Mouse (Mus musculus): ENCODE measurements at regions not wholly inside any gene's neighbourhood (a gene's known extent, or its start where the extent isn't known, plus 50 kb on each side); places are given as distances from the start of the nearest gene placed in this dataset.

DNA sequence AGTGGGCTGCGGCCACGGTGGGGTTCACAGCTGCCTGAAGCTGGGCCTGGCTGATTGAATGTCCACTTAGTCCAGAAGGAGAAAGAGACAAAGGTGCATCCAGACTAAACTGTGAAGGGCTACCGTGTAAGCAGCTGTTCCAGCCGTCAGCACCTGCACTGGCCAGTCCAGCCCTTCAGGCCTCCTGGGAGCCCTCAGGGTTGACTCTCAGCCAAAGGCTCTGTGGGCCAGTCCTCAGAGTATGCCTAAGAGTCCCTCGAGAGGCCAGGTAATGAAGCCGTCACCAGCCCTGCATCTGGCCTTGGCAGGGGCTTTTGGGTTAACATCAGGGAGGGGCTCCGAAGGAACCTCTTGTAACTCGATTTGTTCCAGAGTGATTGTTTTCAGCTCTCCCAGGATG lies 187.4 kb downstream of the Gpd2 start:
- DNase-seq (ENCODE audit: low spot score): no peak

DNA sequence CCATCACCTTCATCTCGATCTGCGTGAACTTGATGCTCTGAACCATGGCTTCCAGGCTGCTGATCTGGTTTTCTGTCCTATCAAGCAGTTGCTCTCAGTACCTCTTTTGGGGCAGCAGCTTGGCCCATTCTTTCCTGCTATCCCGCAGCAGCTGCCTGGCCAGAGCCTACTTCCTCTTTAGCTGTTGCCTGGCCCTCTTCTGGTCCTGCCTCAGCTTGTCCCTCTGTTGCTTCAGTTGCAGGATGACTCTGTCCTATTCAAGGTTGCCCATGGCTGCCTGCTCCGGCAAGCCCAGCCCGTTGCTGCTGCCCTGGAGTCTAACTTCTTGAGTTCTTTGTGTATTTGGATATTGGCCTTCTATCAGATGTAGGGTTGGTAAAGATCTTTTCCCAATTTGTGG lies 188.0 kb downstream of the Gpd2 start:
- DNase-seq (ENCODE audit: low spot score): no peak

DNA sequence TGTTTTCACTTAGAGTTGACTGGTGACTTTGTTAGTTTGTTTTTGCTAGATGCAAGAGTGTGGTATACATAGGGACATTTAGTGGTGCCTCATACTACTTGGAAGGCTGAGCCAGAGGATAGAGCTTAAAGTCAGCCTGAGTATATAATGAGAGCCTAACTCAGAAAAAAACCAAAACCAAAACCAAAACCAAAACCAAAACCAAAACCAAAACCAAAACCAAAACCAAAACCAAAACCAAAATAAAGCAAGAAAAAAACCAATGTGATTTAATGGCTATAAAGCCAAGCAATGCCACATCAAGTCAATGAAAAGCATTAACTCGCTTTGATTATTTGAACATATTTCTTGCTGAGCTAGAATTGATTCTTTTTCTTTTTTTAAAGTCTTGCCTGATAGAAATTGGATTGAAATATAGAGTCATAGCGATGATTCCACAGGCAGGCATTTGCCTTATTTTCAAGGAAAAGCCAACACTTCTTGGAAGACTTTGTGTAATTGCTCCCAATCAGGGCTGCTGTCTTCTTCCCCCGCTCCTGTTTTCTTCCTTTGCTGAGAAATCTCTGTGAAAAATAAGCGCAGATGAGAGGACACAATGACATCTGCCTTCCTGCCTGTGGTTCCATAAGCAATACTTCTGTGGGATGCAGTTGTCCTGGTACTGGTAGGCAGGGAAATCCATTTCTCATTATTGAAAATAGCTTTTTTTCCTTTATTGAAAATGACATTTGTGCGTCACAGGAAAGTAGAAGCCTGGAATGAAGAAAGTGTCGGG lies 213.7 kb downstream of the Gpd2 start:
- DNase-seq (ENCODE audit: low spot score): no peak

DNA sequence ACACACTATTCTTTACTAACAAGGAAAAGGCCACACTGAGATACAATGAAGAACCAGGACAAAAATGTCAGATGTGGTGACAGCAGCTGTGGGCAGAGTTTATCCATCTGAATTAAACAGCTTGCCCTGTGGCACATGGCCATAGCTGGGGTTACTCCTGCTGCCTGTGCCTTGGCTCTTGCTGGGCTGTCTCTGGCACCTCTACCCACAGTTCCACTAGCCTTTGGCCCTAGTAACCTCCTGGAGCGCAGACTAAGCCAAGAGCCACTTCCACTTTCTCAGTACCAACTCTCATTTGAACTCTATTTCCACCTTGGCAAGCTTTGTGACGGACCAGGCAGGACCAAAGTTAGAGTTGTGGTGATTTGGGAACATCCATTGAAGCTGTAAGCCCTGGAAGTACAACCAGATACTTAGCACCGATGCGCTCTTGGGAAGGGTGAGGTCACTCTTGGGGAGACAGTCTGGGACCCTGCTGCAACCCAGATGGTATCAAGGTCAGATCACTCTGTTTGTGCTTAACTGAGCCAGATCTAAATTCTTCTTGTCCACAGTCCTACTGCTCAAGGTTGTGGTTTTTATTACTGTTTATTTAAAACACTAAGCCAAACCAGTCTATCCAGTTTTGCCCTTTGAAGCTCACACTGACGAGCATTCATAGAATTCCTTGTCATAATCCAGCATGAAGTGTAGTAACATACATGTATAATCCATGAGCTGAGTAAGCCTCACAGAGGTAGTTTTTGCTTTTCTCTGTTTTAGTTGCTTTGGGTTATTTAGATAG lies 216.7 kb downstream of the Gpd2 start:
- DNase-seq (ENCODE audit: low spot score): peak; percentile 8

DNA sequence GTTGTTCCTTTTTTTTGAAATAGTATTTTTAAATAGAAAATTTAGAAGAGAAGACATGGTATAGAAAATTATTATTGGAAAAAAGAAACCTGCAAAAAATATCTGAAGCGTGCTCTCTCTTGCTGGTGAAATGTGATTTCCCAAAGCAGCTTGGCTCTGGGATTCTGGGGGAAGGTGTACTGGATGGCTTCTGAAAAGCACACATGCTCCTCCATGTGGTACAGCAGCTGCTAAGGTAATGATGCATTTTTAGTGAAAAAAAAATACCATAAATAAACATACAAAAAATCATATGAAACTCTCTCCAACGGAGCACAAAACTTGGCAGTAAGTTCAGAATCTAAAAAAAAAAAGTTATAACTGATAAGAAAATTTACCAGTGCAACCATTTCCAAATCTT lies 222.5 kb downstream of the Gpd2 start:
- DNase-seq (ENCODE audit: low spot score): no peak

DNA sequence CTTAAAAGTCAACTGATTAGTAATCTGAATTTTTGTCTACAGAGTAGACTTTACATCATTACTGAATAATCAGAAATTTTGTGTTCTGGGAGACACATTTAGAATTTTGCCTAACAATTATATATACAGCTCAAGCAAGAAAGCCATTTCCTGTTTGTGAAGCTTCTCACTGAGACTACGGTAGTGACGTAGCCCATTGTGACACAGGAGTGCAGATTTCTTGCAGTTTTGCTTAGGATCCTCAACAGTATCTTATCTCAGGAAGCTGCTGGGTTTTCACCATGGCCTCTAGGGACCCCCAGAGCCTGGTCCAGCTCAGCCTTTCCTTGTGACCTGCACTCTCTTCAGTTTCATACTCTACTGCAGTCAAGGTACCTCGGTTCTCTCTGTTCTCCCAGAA lies 236.4 kb downstream of the Gpd2 start:
- DNase-seq (ENCODE audit: low spot score): no peak

DNA sequence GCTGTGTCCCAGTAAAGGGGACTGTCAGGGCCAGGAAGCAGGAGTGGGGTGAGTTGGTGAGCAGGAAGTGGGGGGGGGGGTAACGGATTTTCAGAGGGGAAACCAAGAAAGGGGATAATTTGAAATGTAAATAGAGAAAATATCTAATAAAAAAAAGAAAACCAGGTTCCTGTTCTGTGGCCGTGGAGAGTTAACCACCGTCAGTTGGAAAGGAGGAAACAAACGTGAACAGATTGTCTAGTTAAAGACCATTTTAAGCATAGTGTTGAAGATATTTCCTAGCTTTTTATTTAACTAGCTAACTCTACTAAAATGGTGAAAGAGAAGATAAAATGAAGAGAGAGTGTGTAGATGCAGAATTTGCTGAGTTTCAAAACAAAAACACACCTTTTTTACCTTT lies 254.7 kb downstream of the Gpd2 start:
- no peak for DNase-seq (ENCODE audit: low spot score)

DNA sequence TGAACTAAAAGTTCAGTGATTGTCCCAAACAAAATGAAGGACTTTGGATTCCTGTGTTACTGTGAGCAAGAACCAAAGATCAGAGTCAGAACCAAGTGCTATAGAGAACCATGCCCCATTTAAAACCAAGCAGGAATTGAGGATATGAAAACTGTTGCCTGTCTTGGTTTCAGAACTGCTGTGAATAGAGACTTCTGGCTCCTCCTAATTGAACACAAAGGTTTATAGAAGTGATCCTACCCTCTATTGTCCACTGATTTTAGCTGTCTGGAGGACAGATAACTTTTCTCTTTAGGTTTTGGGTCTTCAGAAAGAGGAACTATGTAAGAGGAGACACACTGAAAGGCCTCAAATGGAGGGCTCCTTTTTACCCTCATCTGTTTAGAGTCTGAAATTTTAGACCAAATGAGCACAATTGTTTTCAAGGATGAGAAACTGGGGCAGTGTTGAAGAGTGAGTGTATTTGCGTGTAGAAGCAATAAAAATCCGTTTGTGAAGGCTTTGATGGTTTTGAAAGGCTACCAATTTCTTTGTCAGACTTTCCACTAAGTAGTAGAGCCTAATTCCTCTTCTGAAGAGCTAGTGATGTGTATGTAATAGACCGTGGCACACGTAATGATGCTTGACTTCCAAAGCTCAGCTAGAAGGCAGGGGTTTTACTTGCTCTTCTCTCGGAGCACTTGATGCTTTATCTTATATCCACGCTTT lies 255.6 kb downstream of the Gpd2 start:
- DNase-seq (ENCODE audit: low spot score): no peak

DNA sequence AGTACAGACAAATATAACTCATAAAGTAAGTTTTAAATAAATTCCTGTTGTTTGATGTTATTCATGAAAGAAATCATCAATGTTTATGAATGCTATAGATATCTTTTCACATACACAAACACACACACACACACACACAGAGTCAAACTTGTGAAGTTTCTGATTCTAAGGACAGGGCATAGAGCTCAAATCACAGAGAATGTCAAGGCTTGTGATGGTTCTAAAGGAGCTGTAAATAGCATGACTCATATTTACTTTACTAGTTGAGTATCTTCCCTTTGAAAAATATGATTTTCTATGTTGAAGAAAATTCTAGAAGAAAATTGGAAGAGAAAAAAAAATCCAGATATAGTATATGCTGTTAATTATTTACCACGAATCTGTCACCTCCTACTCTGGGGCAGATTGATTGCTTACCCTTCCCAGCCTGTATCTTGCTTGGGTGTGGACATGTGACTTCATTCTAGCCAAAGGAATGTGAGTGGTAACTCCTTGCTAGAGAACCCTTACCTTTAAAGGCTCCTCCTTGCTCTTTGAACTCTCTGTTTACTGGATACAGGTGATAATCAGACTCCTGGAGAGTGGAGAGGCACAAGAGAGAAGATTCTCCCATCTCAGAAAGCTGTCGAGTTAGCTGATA lies 259.0 kb downstream of the Gpd2 start:
- no peak for DNase-seq (ENCODE audit: low spot score)

DNA sequence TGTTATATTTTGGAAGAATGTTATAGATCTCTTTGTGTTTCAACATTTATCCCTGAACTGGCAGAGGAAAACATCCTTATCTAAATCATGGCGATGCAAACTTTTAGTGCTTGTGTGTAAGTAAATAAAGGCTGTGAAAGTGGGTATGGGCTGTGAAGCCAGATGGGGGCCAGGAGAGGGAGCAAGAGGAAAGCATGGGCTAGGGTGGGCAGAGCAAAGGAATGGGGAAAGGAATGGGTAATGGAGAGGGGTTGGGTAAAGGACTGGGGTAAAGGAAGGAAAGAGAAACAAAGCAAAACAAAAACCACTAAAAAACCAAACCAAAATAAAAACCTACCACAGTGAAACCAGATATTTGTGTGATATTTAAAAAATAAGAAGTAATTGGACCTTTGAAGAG lies 260.5 kb downstream of the Gpd2 start:
- no peak for DNase-seq (ENCODE audit: low spot score)

DNA sequence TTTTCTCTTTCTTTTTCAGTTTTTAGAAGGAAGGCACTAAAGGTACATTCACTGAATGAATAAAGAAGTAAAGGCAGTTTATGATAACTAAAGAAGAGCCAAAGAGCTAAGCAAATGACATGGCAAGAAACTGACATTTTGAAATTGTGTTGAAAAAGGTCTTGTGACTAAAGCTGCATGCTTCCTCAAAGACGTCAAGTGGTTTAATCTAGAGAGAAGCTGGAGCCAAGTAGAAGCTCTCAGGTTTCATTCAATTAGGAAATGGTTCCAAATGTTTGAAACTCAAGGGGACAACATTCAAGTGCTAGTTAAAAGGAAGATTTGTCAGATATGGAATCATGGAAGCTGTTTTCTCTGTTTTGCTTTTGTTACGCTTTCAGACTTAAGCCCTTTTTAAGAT lies 267.2 kb downstream of the Gpd2 start:
- no peak for DNase-seq (ENCODE audit: low spot score)

DNA sequence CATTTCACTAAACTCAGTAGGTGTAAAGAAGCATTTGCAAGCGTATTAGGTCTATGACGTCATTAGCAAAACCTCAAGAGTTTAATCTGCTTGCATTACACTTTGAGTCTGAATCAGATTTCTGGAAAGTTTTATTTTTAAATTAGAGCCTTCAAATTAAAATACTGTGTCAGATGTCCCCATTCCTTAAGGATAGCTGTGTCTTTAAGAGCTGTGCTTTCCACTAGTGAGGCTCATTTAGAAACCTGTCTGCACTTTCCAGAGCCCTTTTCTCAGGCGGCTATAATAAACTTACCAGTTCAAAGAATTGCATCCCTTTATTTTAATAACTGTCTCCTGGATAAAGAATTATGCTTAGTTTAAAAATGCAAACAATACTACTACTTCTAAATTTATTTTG lies 285.0 kb downstream of the Gpd2 start:
- no peak for DNase-seq (ENCODE audit: low spot score)

DNA sequence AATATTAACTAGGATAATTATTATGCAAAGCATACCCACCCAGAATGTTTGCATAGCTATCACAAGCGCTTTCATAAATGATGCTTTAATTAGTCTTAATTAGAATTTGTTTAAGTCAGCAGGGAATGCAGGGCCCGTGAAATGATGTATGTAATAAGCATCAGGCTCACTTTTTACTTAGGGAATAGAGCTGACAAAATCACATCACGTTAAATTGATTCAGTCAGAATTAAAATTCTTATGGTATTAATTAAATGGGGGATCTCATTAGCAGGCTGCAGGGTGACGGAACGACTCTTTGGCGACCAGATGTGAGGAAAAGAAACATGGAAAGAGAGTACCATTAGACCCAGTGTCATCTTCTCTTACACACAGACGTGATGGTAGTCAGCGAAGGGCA lies 285.5 kb downstream of the Gpd2 start:
- no peak for DNase-seq (ENCODE audit: low spot score)

DNA sequence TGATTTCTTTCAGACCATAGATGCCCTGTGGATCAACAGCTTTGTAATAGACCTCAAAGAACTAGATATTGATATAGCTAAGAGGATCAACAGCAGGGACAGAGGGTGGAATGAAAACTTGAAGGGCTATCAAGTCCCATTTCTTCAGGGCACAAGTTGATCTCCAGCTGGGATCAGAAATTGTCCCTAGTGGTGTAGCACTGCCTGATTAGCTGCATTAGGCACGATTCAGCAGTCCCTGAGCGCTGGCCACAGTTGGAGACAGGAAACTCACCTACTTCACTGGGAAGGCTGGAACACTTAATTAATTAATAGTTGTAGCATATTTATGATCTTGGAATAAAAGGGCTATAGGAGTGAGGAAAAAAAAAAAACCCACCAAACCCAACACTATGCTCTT lies 290.5 kb downstream of the Gpd2 start:
- DNase-seq (ENCODE audit: low spot score): no peak

DNA sequence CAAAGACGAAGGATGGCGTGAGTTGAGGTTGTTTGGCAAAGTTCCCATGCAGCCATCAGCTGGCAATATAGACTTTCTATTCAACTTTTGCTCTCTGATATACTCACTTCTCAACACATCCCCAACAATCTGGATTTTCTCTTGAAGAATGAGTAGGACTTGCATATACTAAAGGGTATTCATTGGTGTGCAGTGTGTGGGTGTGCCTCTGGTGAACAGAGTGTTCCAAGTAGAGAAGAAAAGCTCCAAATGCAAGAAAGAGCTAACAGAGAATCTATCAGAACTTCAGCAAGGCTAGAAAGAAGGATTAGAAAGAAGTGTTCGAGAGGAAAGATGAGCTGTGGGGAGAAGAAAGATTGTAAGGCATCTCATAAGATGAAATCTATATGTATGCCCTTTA lies 302.4 kb downstream of the Gpd2 start:
- no peak for DNase-seq (ENCODE audit: low spot score)

DNA sequence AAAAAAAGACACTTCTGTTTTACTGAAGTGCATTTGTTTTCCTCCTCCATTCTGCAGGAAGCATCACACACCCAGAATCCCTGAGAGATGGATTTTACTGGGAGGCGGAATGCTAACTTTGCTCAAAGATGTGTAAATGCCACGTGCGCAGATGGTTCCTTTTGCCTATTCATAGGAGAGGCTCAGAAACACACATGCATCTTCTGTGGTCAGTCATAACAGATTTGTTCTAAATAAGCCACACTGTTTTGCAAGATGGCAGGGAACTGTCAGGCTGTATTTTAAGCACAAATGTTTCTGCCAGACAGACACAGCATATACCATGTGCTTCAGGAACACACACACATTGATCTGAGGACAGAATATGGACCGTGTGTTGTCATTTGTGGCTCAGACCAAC lies 327.8 kb downstream of the Gpd2 start:
- DNase-seq (ENCODE audit: low spot score): no peak

DNA sequence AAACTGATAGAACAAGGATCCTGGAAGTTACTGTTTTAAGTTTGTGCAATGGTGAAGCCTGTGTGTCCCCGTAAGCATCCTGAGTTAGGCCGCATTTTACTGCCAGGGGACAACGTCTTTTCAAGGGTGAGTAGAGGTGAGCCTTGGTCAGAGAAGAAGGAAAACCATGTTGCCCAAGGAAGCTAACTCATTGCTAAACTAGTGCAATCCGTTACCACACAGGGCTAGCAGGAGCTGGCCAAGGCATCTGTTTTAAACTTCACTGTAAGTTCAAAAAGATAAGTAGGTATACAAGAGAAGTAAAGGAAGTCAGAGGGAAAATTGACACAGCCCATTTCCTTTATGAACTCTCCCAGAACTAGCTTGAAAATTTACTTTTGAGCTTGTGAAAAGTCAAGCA lies 328.7 kb downstream of the Gpd2 start:
- DNase-seq (ENCODE audit: low spot score): no peak

DNA sequence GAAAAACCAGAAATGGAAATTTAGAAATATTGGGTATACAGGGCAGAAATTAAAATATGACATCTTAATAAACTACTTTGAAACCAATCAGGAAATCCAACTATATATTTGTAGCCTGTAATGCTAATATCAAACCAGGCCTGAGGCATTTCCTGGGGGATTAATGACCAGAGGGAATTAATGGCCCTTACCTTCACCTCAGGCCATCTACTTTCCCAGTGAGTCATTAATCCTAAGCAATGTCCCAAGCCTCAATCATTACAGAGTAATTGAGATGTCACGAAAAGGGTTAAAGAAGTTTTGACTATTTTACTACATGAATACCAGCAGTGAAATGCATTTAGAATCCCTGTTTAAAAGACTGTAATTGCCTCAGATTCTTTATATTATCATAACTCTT lies 329.7 kb downstream of the Gpd2 start:
- no peak for DNase-seq (ENCODE audit: low spot score)

DNA sequence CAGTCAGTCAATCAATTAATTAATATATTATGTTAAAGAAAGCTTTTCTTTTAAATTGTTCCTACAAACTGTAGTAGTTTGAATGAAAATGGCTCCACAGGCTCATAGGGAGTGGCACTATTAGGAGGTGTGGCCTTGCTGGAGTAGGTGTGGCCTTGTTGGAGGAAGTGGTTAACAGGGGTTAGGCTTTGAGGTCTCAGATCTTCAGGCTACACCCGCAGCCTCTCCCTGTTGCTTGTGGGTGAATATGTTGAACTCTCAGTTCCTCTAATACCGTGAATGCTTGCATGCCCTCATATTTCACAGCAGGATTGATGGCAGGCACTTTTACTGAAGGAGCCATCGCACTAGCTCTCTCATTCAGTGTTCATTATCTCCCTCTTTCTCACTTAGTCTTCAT lies 349.6 kb downstream of the Gpd2 start:
- DNase-seq (ENCODE audit: low spot score): no peak

DNA sequence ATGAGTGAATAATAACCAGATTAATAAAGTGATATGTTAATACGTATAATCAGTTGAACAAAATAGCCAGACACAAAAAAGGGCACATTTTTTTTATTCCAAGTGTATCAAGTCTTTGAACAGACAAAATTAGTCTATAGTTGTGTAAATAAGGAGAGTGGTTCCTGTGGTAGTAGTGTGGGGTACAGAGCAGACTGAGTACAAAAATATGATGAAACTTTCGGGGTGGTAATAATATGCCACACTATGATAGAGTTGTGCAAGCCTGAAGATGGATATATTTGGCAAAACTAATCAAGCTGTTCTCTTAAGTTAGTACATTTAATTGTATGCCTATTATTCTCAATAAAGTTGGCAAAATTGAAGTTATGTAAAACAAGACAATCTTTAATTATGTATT lies 356.1 kb downstream of the Gpd2 start:
- DNase-seq (ENCODE audit: low spot score): no peak

DNA sequence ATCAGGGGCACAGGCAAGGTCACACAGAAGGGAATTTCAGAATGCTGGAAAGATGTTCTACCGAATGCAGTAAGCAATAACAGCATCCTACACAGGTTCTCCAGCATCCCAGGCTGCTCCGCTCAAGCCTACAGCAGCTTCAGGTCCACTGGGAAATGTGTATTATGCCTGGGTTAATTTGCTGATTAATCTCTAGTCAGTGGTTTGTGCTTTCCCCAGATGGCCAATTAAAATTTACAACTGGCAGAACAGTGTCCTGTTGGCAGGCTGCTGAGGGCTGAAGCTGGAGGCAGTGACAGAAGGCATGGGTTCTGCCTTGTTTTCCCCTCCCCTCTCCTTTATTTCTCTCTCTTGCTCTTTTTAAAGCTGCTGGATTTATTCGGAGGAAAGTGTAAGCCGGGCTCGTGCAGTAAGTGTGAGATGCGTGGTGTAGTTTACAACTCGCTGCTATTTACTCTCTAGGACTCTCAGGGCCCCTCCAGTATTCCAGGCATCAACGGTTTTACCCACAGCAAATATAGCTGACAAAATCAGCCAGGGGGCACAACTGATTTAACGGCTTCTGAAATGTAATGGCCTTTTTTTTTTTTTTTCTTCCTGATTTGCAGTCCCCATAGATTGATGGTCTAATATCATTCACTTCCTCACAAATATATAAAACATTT lies 360.4 kb downstream of the Gpd2 start:
- no peak for DNase-seq (ENCODE audit: low spot score)

DNA sequence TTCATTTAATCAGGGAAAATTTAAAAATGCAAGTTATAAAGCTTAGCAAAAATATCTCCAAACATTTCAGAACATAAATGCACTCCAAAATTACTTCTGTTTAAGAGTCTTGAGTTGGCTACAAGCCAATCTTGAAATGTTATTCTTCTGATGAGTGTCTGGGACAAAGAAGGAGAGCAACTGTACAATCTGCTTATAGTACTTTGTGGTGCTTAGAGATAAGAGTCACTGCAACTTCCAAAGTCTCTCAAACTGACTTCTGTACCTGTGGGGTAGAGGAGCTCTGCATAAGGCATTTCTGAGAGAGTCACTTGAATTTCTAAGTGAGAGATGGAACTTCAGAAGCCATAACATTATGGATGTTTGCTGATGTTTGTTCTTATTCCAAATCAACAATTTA lies 374.2 kb downstream of the Gpd2 start:
- no peak for DNase-seq (ENCODE audit: low spot score)
